Mouse (Mus musculus) layer of hippocampus, postnatal 10 days (tissue): ENCODE data around the gene Cluap1. TPM values are rescaled to one million over a fixed set of nuclear protein-coding genes. Genes with fewer than 3 reads are reported as not detected.
"Not testable (repeated sequence)": the region's sequence is repeated elsewhere in the genome, so short reads cannot be mapped to it uniquely, and the experiment has no call there.

Experiments used
- DNase-seq, 2 experiments: peaks; one replicate each; pipeline ENCODE4 v3.0.0; 2021; ENCODE audit warnings: low spot score in 2 of 2
- microRNA-seq, 2 experiments: library from miRNA; unstranded; fragments of <30 nt; microRNA quantifications; one replicate each; pipeline ENCODE4 v1.2.0; 2021
- total RNA-seq, 2 experiments: library from RNA; stranded (reverse); gene quantifications; 2 replicates each; pipeline ENCODE4 v1.2.3; 2021

The Cluap1 gene
- total RNA-seq, 2 experiments from 2014 or later = 35.6 to 37.7 TPM

GRCm38 (mm10) chr16:3934091-3934490 is 25.5 kb downstream of the Cluap1 start:
- DNase-seq = no peak

- no peak for DNase-seq
Observed at GRCm38 (mm10) chr16:3934701-3935100, 26.1 kb downstream of the Cluap1 start.

GRCm38 (mm10) chr16:3951141-3951540 is 42.5 kb downstream of the Cluap1 start:
- no peak for DNase-seq

- no peak for DNase-seq
Observed at GRCm38 (mm10) chr16:3956369-3956768, 47.8 kb downstream of the Cluap1 start.

- no peak for DNase-seq
Observed at GRCm38 (mm10) chr16:3959261-3959660, 50.7 kb downstream of the Cluap1 start.

GRCm38 (mm10) chr16:3964990-3965389 is 56.4 kb downstream of the Cluap1 start:
- DNase-seq = no peak

- no peak for DNase-seq
Observed at GRCm38 (mm10) chr16:3965534-3965933, 56.9 kb downstream of the Cluap1 start.

GRCm38 (mm10) chr16:3974456-3974855 is 65.9 kb downstream of the Cluap1 start:
- DNase-seq = not testable (repeated sequence)

- DNase-seq = no peak
Observed at GRCm38 (mm10) chr16:3975658-3976057, 67.1 kb downstream of the Cluap1 start.

GRCm38 (mm10) chr16:3976251-3976671 is 67.7 kb downstream of the Cluap1 start, which contains the start of gene Nlrc3:
Gene Nlrc3 (minus strand): TSS chr16:3976632.
- DNase-seq = no peak

- no peak for DNase-seq
Observed at GRCm38 (mm10) chr16:3976712-3977111, 68.1 kb downstream of the Cluap1 start.

GRCm38 (mm10) chr16:3982173-3982572 is 73.6 kb downstream of the Cluap1 start:
- no peak for DNase-seq

GRCm38 (mm10) chr16:3983146-3983700 is 74.6 kb downstream of the Cluap1 start:
- no peak for DNase-seq

- no peak for DNase-seq
Observed at GRCm38 (mm10) chr16:3988410-3988809, 79.8 kb downstream of the Cluap1 start.

Small RNA genes lying within 50 kb of the gene (microRNA-seq; reads per million reads assigned to microRNA genes)
- 0 reads per million in 2 experiments for gene Gm23493

Other genes starting within 250 kb of the Cluap1 start
- not detected for gene Mefv, start 190.7 kb upstream of the Cluap1 start, total RNA-seq
- 10 to 100 TPM; 19.7 to 21.8 TPM for gene Zfp263, start 164.7 kb upstream of the Cluap1 start, total RNA-seq
- gene Olfr15, start 77.9 kb upstream of the Cluap1 start, total RNA-seq = not detected
- gene Zfp174, start 61.5 kb upstream of the Cluap1 start, total RNA-seq = 1 to 10 TPM; 4.4 to 4.8 TPM
- 100 to 1,000 TPM in 1 of 2 experiments, 10 to 100 TPM in 1; 95.0 to 107 TPM for gene Naa60, start 36.4 kb upstream of the Cluap1 start, total RNA-seq
- gene Zfp597, start 24.2 kb upstream of the Cluap1 start, total RNA-seq = 10 to 100 TPM; 26.8 to 27.7 TPM
- gene Gm20695, start 24.2 kb upstream of the Cluap1 start, total RNA-seq = under 1 TPM in 1 of 2 experiments, not detected in 1; 0.46 TPM
- gene 1700037C18Rik, start 112 bp upstream of the Cluap1 start, total RNA-seq = 1 to 10 TPM; 5.8 to 6.6 TPM
- 1 to 10 TPM; 2.3 to 2.5 TPM for gene Nlrc3, start 67.8 kb downstream of the Cluap1 start, total RNA-seq
- gene Slx4, start 95.0 kb downstream of the Cluap1 start, total RNA-seq = 10 to 100 TPM; 55.0 to 57.1 TPM
- not detected for gene Dnase1, start 128.1 kb downstream of the Cluap1 start, total RNA-seq
- 10 to 100 TPM; 69.2 to 71.9 TPM for gene Trap1, start 169.0 kb downstream of the Cluap1 start, total RNA-seq